Mouse (Mus musculus) Muller cell, postnatal 12 days (primary cell): ENCODE data around the gene Btbd35f24.
"Not testable (repeated sequence)": the region's sequence is repeated elsewhere in the genome, so short reads cannot be mapped to it uniquely, and the experiment has no call there.

Experiments used
- DNase-seq: peaks from one replicate; pipeline ENCODE4 v3.0.0-alpha.2; 2015; ENCODE audit errors: inconsistent ontology term

Gene Btbd35f24

DNA sequence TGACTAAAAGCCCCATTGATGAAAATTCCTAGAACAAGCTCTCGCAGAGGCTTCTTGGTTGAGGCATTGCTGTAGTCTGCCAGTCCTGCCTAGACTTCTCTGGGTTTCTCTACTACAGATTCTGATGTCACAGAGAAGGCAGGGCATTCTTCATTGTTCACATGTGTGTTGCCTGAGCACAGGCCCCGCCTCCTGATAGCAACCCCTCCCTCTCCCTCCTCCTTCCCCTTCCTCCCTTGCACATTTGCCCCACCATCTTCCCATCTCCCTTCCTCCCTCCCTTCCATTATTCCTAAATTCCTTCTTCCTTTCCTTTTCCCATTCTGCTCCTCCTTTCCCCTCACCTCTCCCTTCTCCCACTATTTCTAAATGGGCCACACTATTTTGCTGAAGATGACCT lies at the start of gene Btbd35f24:
Gene Btbd35f24, minus strand, starts transcription at position 101 of the 400 bp plus-strand sequence.
- DNase-seq: not testable (repeated sequence)
